Mouse (Mus musculus) E14TG2a.4 (cell line): ENCODE data around the gene Ifitm5.

Experiments used
- H3K27me3 ChIP-seq: 2 replicates; pipeline ENCODE4 v1.6.1; 2014; ENCODE audit warnings: low read length, control low read depth; ENCODE audit not compliant: insufficient read depth
- H3K36me3 ChIP-seq: 2 replicates; pipeline ENCODE4 v1.6.1; 2014; ENCODE audit warnings: low read length, control low read depth; ENCODE audit not compliant: insufficient read depth
- H3K4me1 ChIP-seq: replicated peaks from 2 replicates; pipeline ENCODE4 v1.6.1; 2014; ENCODE audit warnings: low read depth, low read length, control low read depth
- H3K4me3 ChIP-seq: replicated peaks from 2 replicates; pipeline ENCODE4 v1.5.1; 2014; ENCODE audit warnings: mild to moderate bottlenecking, low read length
- H3K9me3 ChIP-seq: 2 replicates; pipeline ENCODE4 v1.6.1; 2014; ENCODE audit warnings: low read length, control low read depth
- CTCF ChIP-seq: conservative IDR thresholded peaks from 2 replicates; pipeline ENCODE4 v1.5.1; 2014; ENCODE audit warnings: low read length
- NANOG ChIP-seq: IDR thresholded peaks from 2 replicates; pipeline ENCODE4 v1.6.1; 2014; ENCODE audit warnings: borderline replicate concordance, low read length, mixed read lengths
- POU5F1 ChIP-seq: IDR thresholded peaks from 2 replicates; pipeline ENCODE4 v1.6.1; 2014; ENCODE audit warnings: low read length, borderline replicate concordance

The Ifitm5 gene

GRCm38 (mm10) chr7:140907131-140907530 is 43.0 kb downstream of the Ifitm5 start:
- no peaks in the 10 kb centered on the region for H3K27me3 ChIP-seq
- TF ChIP-seq NANOG (no peak), POU5F1 (no peak), CTCF (no peak)
- H3K9me3 ChIP-seq: no peaks in the 10 kb centered on the region
- H3K4me1 ChIP-seq: peaks cover 89% of the 10 kb centered on the region
- H3K4me3 ChIP-seq: no peak overlapping the region
- no peaks in the 10 kb centered on the region for H3K36me3 ChIP-seq

GRCm38 (mm10) chr7:140905642-140906081 is 44.4 kb downstream of the Ifitm5 start:
- TF ChIP-seq NANOG (no peak), POU5F1 (no peak), CTCF (no peak)
- no peaks in the 10 kb centered on the region; the same call in 1 of the 2 replicates for H3K36me3 ChIP-seq
- H3K27me3 ChIP-seq: no peaks in the 10 kb centered on the region
- no peaks in the 10 kb centered on the region for H3K9me3 ChIP-seq
- H3K4me1 ChIP-seq: peaks cover 90% of the 10 kb centered on the region
- H3K4me3 ChIP-seq: no peak overlapping the region

- no peaks in the 10 kb centered on the region for H3K27me3 ChIP-seq
- H3K4me3 ChIP-seq: 0 out of 2 replicates have a peak overlapping the region, but pooled peaks have one; percentile 1
- H3K36me3 ChIP-seq: peaks cover 14% of the 10 kb centered on the region
- H3K4me1 ChIP-seq: peaks cover 86% of the 10 kb centered on the region
- no peaks in the 10 kb centered on the region for H3K9me3 ChIP-seq
- TF ChIP-seq NANOG (no peak), POU5F1 (no peak), CTCF (peak; percentile 96)
These were observed 46.9 kb downstream of the Ifitm5 start for GRCm38 (mm10) chr7:140903212-140903611.

GRCm38 (mm10) chr7:140902036-140902875 is 47.8 kb downstream of the Ifitm5 start:
- Histone ChIP-seq H3K27me3 (no peaks in the 10 kb centered on the region), H3K36me3 (peaks cover 24% of the 10 kb centered on the region), H3K4me3 (no peak overlapping the region), H3K9me3 (no peaks in the 10 kb centered on the region), H3K4me1 (peaks cover 84% of the 10 kb centered on the region)
- TF ChIP-seq POU5F1 (no peak), NANOG (no peak), CTCF (no peak)

GRCm38 (mm10) chr7:140900220-140900619 is 49.9 kb downstream of the Ifitm5 start, which contains the start of gene Cox8b:
Gene Cox8b, minus strand, starts transcription at chr7:140900446.
- Histone ChIP-seq H3K36me3 (peaks cover 42% of the 10 kb centered on the region), H3K4me3 (0 out of 2 replicates have a peak within 1 kb of the TSS, but pooled peaks have one; percentile 32), H3K27me3 (no peaks in the 10 kb centered on the region), H3K9me3 (no peaks in the 10 kb centered on the region), H3K4me1 (peaks cover 69% of the 10 kb centered on the region)
- TF ChIP-seq POU5F1 (no peak), NANOG (no peak), CTCF (no peak)

GRCm38 (mm10) chr7:140899121-140899520 is 51.0 kb downstream of the Ifitm5 start:
- no peaks in the 10 kb centered on the region for H3K27me3 ChIP-seq
- H3K4me3 ChIP-seq: no peak overlapping the region
- no peaks in the 10 kb centered on the region for H3K9me3 ChIP-seq
- no peak for TF ChIP-seq POU5F1
- H3K36me3 ChIP-seq: peaks cover 52% of the 10 kb centered on the region
- peaks cover 60% of the 10 kb centered on the region for H3K4me1 ChIP-seq
